Mouse (Mus musculus) hindbrain, embryonic 12.5 days (tissue): ENCODE data around the gene Prokr2. TPM values are rescaled to one million over a fixed set of nuclear protein-coding genes. Genes with fewer than 3 reads are reported as not detected.

Experiments
- ATAC-seq: fragments of 200-750 bp; cut with Nextera tagmentation; 2 replicates; pipeline ENCODE4 v1.8.0; 2017; ENCODE audit warnings: moderate TSS enrichment; ENCODE audit not compliant: low FRiP score
- H3K27ac ChIP-seq: fragments of 300-500 bp; sonication (generic); 2 replicates; pipeline ENCODE4 v1.5.1; 2016; ENCODE audit warnings: mild to moderate bottlenecking
- H3K27me3 ChIP-seq: fragments of 300-500 bp; sonication (generic); 2 replicates; pipeline ENCODE4 v1.6.1; 2016; ENCODE audit warnings: mild to moderate bottlenecking
- H3K36me3 ChIP-seq: fragments of 300-500 bp; sonication (generic); 2 replicates; pipeline ENCODE4 v1.6.1; 2016; ENCODE audit warnings: mild to moderate bottlenecking
- H3K4me1 ChIP-seq: fragments of 300-500 bp; sonication (generic); 2 replicates; pipeline ENCODE4 v1.6.1; 2016
- H3K4me2 ChIP-seq: fragments of 300-500 bp; sonication (generic); replicated peaks from 2 replicates; pipeline ENCODE4 v1.6.1; 2016; ENCODE audit warnings: mild to moderate bottlenecking
- H3K4me3 ChIP-seq: fragments of 300-500 bp; sonication (generic); 2 replicates; pipeline ENCODE4 v1.5.1; 2016; ENCODE audit warnings: mild to moderate bottlenecking
- H3K9ac ChIP-seq: fragments of 300-500 bp; sonication (generic); 2 replicates; pipeline ENCODE4 v1.6.1; 2016; ENCODE audit warnings: mild to moderate bottlenecking, moderate library complexity
- H3K9me3 ChIP-seq: fragments of 300-500 bp; sonication (generic); replicated peaks from 2 replicates; pipeline ENCODE4 v1.6.1; 2016; ENCODE audit warnings: mild to moderate bottlenecking
- WGBS: fragments of 180-500 bp; shearing (Covaris S2); methylation state at CpG from one replicate; pipeline ENCODE4 v1.1.7; 2016; 5-methylcytosine and 5-hydroxymethylcytosine counted together
- polyA plus RNA-seq: library from polyadenylated mRNA; unstranded; fragments of >200 nt; fragmentation: Nextera tagmentation; extraction: Ambion mirVana; gene quantifications from 2 replicates; pipeline ENCODE4 v1.2.1, GENCODE M21; 2016

Prokr2 gene
- polyA plus RNA-seq, 1 experiment from 2014 or later: 1.1 TPM

GRCm38 (mm10) chr2:132384511-132385193 lies 595 bp downstream of the Prokr2 start:
- no peaks in the 10 kb centered on the region for H3K9me3 ChIP-seq
- no peaks in the 10 kb centered on the region for H3K36me3 ChIP-seq
- ATAC-seq: peak; percentile 57
- H3K4me3 ChIP-seq: peak overlapping the region; percentile 53
- peak overlapping the region; percentile 97 for H3K4me2 ChIP-seq
- H3K27ac ChIP-seq: no peak overlapping the region
- peaks cover 10% of the 10 kb centered on the region for H3K4me1 ChIP-seq
- under 1% methylated on average over 31 of the region's 31 CpGs for WGBS
- H3K9ac ChIP-seq: peak overlapping the region; percentile 62
- peaks cover 37% of the 10 kb centered on the region for H3K27me3 ChIP-seq

- no peak for ATAC-seq
- Histone ChIP-seq H3K4me1 (peaks cover 10% of the 10 kb centered on the region), H3K36me3 (no peaks in the 10 kb centered on the region), H3K27me3 (peaks cover 37% of the 10 kb centered on the region), H3K4me3 (no peak overlapping the region), H3K27ac (no peak overlapping the region), H3K4me2 (no peak overlapping the region), H3K9me3 (no peaks in the 10 kb centered on the region), H3K9ac (no peak overlapping the region)
- 76% methylated on average over 2 of the region's 2 CpGs for WGBS
Observed at GRCm38 (mm10) chr2:132382308-132382707, 2.9 kb downstream of the Prokr2 start.

- H3K4me3 ChIP-seq: no peak overlapping the region
- peaks cover 6% of the 10 kb centered on the region; the same call in 1 of the 2 replicates for H3K4me1 ChIP-seq
- ATAC-seq: no peak
- 66% methylated on average over 4 of the region's 4 CpGs for WGBS
- H3K27ac ChIP-seq: no peak overlapping the region
- no peak overlapping the region for H3K9ac ChIP-seq
- peaks cover 18% of the 10 kb centered on the region for H3K27me3 ChIP-seq
- H3K36me3 ChIP-seq: no peaks in the 10 kb centered on the region
- H3K9me3 ChIP-seq: no peaks in the 10 kb centered on the region
- H3K4me2 ChIP-seq: no peak overlapping the region
Observed at GRCm38 (mm10) chr2:132379690-132380089, 5.6 kb downstream of the Prokr2 start.

- Histone ChIP-seq H3K27me3 (peaks cover 10% of the 10 kb centered on the region; the same call in 1 of the 2 replicates), H3K27ac (no peak overlapping the region), H3K9me3 (no peaks in the 10 kb centered on the region), H3K36me3 (no peaks in the 10 kb centered on the region), H3K9ac (no peak overlapping the region), H3K4me1 (no peaks in the 10 kb centered on the region), H3K4me2 (no peak overlapping the region), H3K4me3 (no peak overlapping the region)
- WGBS: 71% methylated on average over 10 of the region's 10 CpGs
- no peak for ATAC-seq
Observed at GRCm38 (mm10) chr2:132378602-132379150, 6.6 kb downstream of the Prokr2 start.

- Histone ChIP-seq H3K4me3 (no peak overlapping the region), H3K9me3 (no peaks in the 10 kb centered on the region), H3K9ac (no peak overlapping the region), H3K4me2 (no peak overlapping the region), H3K4me1 (no peaks in the 10 kb centered on the region), H3K27ac (no peak overlapping the region), H3K36me3 (no peaks in the 10 kb centered on the region), H3K27me3 (no peaks in the 10 kb centered on the region)
- ATAC-seq: no peak
- 93% methylated on average over 2 of the region's 2 CpGs for WGBS
Observed at GRCm38 (mm10) chr2:132377436-132377835, 7.8 kb downstream of the Prokr2 start.

- Histone ChIP-seq H3K9me3 (no peaks in the 10 kb centered on the region), H3K4me1 (no peaks in the 10 kb centered on the region), H3K9ac (no peak overlapping the region), H3K4me2 (no peak overlapping the region), H3K4me3 (no peak overlapping the region), H3K27me3 (no peaks in the 10 kb centered on the region), H3K36me3 (no peaks in the 10 kb centered on the region), H3K27ac (no peak overlapping the region)
- WGBS: 77% methylated on average over 3 of the region's 3 CpGs
- no peak for ATAC-seq
Observed at GRCm38 (mm10) chr2:132375721-132376120, 9.5 kb downstream of the Prokr2 start.

GRCm38 (mm10) chr2:132375135-132375534 lies 10.1 kb downstream of the Prokr2 start:
- Histone ChIP-seq H3K4me3 (no peak overlapping the region), H3K4me1 (no peaks in the 10 kb centered on the region), H3K9me3 (no peaks in the 10 kb centered on the region), H3K27ac (no peak overlapping the region), H3K4me2 (no peak overlapping the region), H3K36me3 (no peaks in the 10 kb centered on the region), H3K27me3 (no peaks in the 10 kb centered on the region), H3K9ac (no peak overlapping the region)
- 90% methylated on average over 9 of the region's 9 CpGs for WGBS
- ATAC-seq: no peak

- Histone ChIP-seq H3K36me3 (no peaks in the 10 kb centered on the region), H3K27me3 (no peaks in the 10 kb centered on the region), H3K9ac (no peak overlapping the region), H3K9me3 (no peaks in the 10 kb centered on the region), H3K27ac (no peak overlapping the region), H3K4me3 (no peak overlapping the region), H3K4me2 (no peak overlapping the region), H3K4me1 (no peaks in the 10 kb centered on the region)
- no peak for ATAC-seq
- whole genome bisulfite sequencing: 92% methylated on average over 17 of the region's 17 CpGs
Observed at GRCm38 (mm10) chr2:132373748-132374147, 11.5 kb downstream of the Prokr2 start.

GRCm38 (mm10) chr2:132368433-132368832 lies 16.8 kb downstream of the Prokr2 start:
- Histone ChIP-seq H3K4me3 (no peak overlapping the region), H3K4me1 (no peaks in the 10 kb centered on the region), H3K36me3 (no peaks in the 10 kb centered on the region), H3K9me3 (no peaks in the 10 kb centered on the region), H3K27ac (no peak overlapping the region), H3K4me2 (no peak overlapping the region), H3K27me3 (no peaks in the 10 kb centered on the region), H3K9ac (no peak overlapping the region)
- ATAC-seq: no peak
- 94% methylated on average over 3 of the region's 3 CpGs for WGBS

- Histone ChIP-seq H3K4me2 (no peak overlapping the region), H3K4me1 (no peaks in the 10 kb centered on the region), H3K4me3 (no peak overlapping the region), H3K27ac (no peak overlapping the region), H3K9me3 (no peaks in the 10 kb centered on the region), H3K27me3 (no peaks in the 10 kb centered on the region), H3K9ac (no peak overlapping the region), H3K36me3 (no peaks in the 10 kb centered on the region)
- no peak for ATAC-seq
- WGBS: 90% methylated on average over 11 of the region's 11 CpGs
Observed at GRCm38 (mm10) chr2:132343846-132344245, 41.4 kb downstream of the Prokr2 start.

- H3K27ac ChIP-seq: no peak overlapping the region
- no peaks in the 10 kb centered on the region for H3K4me1 ChIP-seq
- H3K36me3 ChIP-seq: no peaks in the 10 kb centered on the region
- H3K9me3 ChIP-seq: no peaks in the 10 kb centered on the region
- no peak overlapping the region for H3K4me3 ChIP-seq
- no peaks in the 10 kb centered on the region for H3K27me3 ChIP-seq
- H3K4me2 ChIP-seq: no peak overlapping the region
- no peak for ATAC-seq
- H3K9ac ChIP-seq: no peak overlapping the region
- WGBS: 97% methylated on average over 3 of the region's 3 CpGs
Observed at GRCm38 (mm10) chr2:132341293-132341692, 44.0 kb downstream of the Prokr2 start.

GRCm38 (mm10) chr2:132340350-132340749 lies 44.9 kb downstream of the Prokr2 start:
- WGBS: 88% methylated on average over 2 of the region's 2 CpGs
- H3K27ac ChIP-seq: no peak overlapping the region
- H3K27me3 ChIP-seq: no peaks in the 10 kb centered on the region
- no peak overlapping the region for H3K4me3 ChIP-seq
- ATAC-seq: no peak
- no peaks in the 10 kb centered on the region for H3K36me3 ChIP-seq
- H3K4me2 ChIP-seq: no peak overlapping the region
- no peak overlapping the region for H3K9ac ChIP-seq
- H3K4me1 ChIP-seq: no peaks in the 10 kb centered on the region
- H3K9me3 ChIP-seq: no peaks in the 10 kb centered on the region

GRCm38 (mm10) chr2:132337202-132337601 lies 48.0 kb downstream of the Prokr2 start:
- no peak overlapping the region for H3K27ac ChIP-seq
- H3K36me3 ChIP-seq: no peaks in the 10 kb centered on the region
- no peak for ATAC-seq
- H3K4me2 ChIP-seq: no peak overlapping the region
- H3K9me3 ChIP-seq: no peaks in the 10 kb centered on the region
- no peak overlapping the region for H3K4me3 ChIP-seq
- 89% methylated on average over 2 of the region's 2 CpGs for WGBS
- H3K9ac ChIP-seq: no peak overlapping the region
- no peaks in the 10 kb centered on the region for H3K4me1 ChIP-seq
- no peaks in the 10 kb centered on the region for H3K27me3 ChIP-seq
